Mouse (Mus musculus) spleen, adult 2 months (tissue): ENCODE results near the gene Rmdn2.
A peak's percentile ranks its signal among the peaks of the same experiment; 100 is the strongest.

Source experiments
- CTCF ChIP-seq: fragments of 200-500 bp; IDR thresholded peaks from 2 replicates; pipeline ENCODE4 v1.5.1; 2011; ENCODE audit warnings: mild to moderate bottlenecking, inconsistent platforms; ENCODE audit not compliant: insufficient read depth, insufficient read length, insufficient replicate concordance; ENCODE audit errors: extremely low read depth
- POLR2A ChIP-seq: fragments of 200-500 bp; IDR thresholded peaks from 2 replicates; pipeline ENCODE4 v1.6.1; 2011; ENCODE audit warnings: low read depth, low read length, inconsistent platforms

- TF ChIP-seq CTCF, result peak; percentile 81
- no peak for TF ChIP-seq POLR2A
Measured at GRCm38 (mm10) chr17:79715649-79716143, 104.0 kb downstream of the Rmdn2 start.
